Mouse (Mus musculus) neural tube, embryonic 15.5 days (tissue): ENCODE results near the gene Nmur1. TPM values are rescaled to one million over a fixed set of nuclear protein-coding genes. Genes with fewer than 3 reads are reported as not detected.

ENCODE experiments used
- ATAC-seq: fragments of 200-750 bp; cut with Nextera tagmentation; 2 replicates; pipeline ENCODE4 v1.8.0; 2017; ENCODE audit warnings: mild to moderate bottlenecking, moderate TSS enrichment, moderate library complexity; ENCODE audit not compliant: low FRiP score
- H3K27ac ChIP-seq: fragments of 300-500 bp; sonication (generic); replicated peaks from 2 replicates; pipeline ENCODE4 v1.5.1; 2015; ENCODE audit warnings: mild to moderate bottlenecking, inconsistent platforms
- H3K27me3 ChIP-seq: fragments of 300-500 bp; sonication (generic); replicated peaks from 2 replicates; pipeline ENCODE4 v1.6.1; 2015; ENCODE audit warnings: inconsistent platforms
- H3K36me3 ChIP-seq: fragments of 300-500 bp; sonication (generic); 2 replicates; pipeline ENCODE4 v1.6.1; 2015; ENCODE audit warnings: inconsistent platforms
- H3K4me1 ChIP-seq: fragments of 300-500 bp; sonication (generic); 2 replicates; pipeline ENCODE4 v1.6.1; 2015; ENCODE audit warnings: inconsistent platforms
- H3K4me2 ChIP-seq: fragments of 300-500 bp; sonication (generic); 2 replicates; pipeline ENCODE4 v1.6.1; 2015; ENCODE audit warnings: inconsistent platforms, mild to moderate bottlenecking, moderate library complexity
- H3K4me3 ChIP-seq: fragments of 300-500 bp; sonication (generic); replicated peaks from 2 replicates; pipeline ENCODE4 v1.5.1; 2015; ENCODE audit warnings: mild to moderate bottlenecking, inconsistent platforms
- H3K9ac ChIP-seq: fragments of 300-500 bp; sonication (generic); replicated peaks from 2 replicates; pipeline ENCODE4 v1.6.1; 2015; ENCODE audit warnings: mild to moderate bottlenecking, inconsistent platforms
- H3K9me3 ChIP-seq: fragments of 300-500 bp; sonication (generic); replicated peaks from 2 replicates; pipeline ENCODE4 v1.6.1; 2016; ENCODE audit warnings: inconsistent platforms
- WGBS: fragments of 180-500 bp; shearing (Covaris S2); methylation state at CpG from one replicate; pipeline ENCODE4 v1.1.7; 2015; ENCODE audit warnings: mixed read lengths; 5-methylcytosine and 5-hydroxymethylcytosine counted together
- polyA plus RNA-seq: library from polyadenylated mRNA; unstranded; fragments of >200 nt; fragmentation: Nextera tagmentation; extraction: Ambion mirVana; gene quantifications from 2 replicates; pipeline ENCODE4 v1.2.1, GENCODE M21; 2015

Gene Nmur1
- polyA plus RNA-seq, 1 experiment from 2014 or later, result 0.13 TPM

DNA sequence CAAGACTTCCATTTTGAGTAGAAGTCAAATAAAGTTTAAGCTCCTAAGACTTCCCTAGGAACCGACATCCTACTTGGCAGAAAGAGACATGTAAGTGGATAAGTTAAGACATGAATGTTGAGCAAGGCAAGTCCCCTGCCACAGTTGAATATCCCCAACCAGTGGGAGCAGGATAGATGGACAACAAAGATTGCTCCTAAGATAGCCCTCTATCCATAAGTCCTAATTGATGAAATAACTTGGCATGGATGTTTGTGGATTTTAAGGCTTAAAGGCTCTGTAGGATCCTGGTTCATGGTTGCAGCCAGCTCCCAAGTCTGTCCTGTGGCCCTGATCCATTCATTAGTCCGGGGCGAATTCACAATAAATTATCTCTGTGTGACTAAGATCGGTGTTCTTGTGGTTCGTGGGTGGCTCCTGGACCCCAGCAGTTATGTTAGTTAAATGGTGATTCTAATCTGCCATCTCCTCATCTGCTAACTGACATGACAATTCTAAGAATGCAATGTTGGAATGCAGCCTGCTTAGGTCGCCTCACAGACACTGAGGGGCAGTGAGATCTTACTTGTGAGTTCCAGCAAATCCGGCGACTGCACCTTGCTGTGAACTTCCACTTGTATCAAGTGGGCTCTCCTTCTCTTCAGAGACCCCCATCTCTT lies 25.8 kb downstream of the Nmur1 start:
- no peak for ATAC-seq
- H3K27me3 ChIP-seq, result no peaks in the 10 kb centered on the region
- no peak overlapping the region for H3K27ac ChIP-seq
- WGBS, result 83% methylated on average over 8 of the region's 8 CpGs
- no peaks in the 10 kb centered on the region for H3K36me3 ChIP-seq
- H3K4me1 ChIP-seq, result no peaks in the 10 kb centered on the region
- H3K9ac ChIP-seq, result no peak overlapping the region
- no peak overlapping the region for H3K4me3 ChIP-seq
- no peaks in the 10 kb centered on the region for H3K9me3 ChIP-seq
- H3K4me2 ChIP-seq, result no peak overlapping the region

DNA sequence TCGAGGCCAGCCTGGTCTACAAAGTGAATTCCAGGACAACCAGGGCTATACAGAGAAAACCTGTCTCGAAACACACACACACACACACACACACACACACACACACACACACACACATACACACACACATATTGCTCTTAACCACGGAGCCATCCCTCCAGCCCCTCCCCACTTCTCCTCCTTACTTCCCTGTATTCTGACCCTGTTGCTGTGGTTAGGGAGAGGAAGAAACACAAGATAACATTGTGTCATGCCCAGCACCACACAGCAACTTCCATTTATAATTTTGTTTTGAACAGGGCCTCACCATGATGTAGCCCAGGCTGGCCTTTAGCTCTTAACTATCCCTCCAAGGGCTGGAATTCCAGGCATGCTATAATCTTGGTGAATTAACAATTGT lies 26.7 kb downstream of the Nmur1 start:
- H3K36me3 ChIP-seq, result no peaks in the 10 kb centered on the region
- 87% methylated on average over 2 of the region's 3 CpGs for WGBS
- no peak for ATAC-seq
- H3K27ac ChIP-seq, result no peak overlapping the region
- H3K9me3 ChIP-seq, result no peaks in the 10 kb centered on the region
- H3K4me2 ChIP-seq, result no peak overlapping the region
- H3K9ac ChIP-seq, result no peak overlapping the region
- H3K4me3 ChIP-seq, result no peak overlapping the region
- no peaks in the 10 kb centered on the region for H3K4me1 ChIP-seq
- no peaks in the 10 kb centered on the region for H3K27me3 ChIP-seq

DNA sequence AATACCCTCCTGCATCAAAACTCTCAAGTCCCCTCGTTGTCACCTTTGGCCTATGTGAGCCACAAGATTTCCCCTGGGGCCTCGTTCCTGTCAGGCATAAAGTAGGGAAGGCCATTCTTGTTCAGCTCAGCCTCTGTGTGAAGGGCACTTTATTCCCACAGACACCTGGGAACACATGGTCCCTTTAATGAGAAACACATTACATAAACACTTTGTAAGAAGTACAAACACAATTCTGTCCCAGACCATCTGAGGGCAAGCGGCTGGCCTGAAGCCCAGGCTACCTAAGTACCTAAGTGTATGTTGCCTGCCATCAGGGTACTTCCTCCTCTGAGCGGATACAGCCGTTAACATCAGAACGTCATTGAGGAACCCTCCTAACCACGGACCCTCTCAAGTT lies 27.8 kb downstream of the Nmur1 start:
- Histone ChIP-seq H3K9me3 (no peaks in the 10 kb centered on the region), H3K4me1 (no peaks in the 10 kb centered on the region), H3K4me3 (no peak overlapping the region), H3K36me3 (no peaks in the 10 kb centered on the region), H3K27me3 (no peaks in the 10 kb centered on the region), H3K4me2 (no peak overlapping the region), H3K9ac (no peak overlapping the region), H3K27ac (no peak overlapping the region)
- no peak for ATAC-seq
- 74% methylated on average over 7 of the region's 7 CpGs for WGBS

DNA sequence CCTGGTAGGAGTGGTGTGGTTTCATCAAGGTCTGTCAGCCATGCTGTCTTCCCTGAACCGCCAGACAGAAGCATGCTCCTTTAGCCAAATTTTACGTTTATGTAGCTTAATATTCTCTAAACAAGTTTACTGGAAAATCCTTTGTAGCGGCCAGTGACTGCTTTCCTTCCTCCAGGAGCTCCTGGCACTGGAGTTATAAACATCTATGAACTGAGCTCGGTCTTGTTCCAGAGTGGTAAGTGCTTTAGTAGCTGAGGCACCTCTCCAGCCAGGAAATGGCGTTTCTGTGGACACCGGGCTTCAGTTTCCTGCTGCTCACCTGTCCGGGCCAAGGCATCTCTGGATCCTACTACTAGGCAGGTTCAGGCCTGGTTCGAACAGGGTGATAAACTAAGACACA lies 28.4 kb downstream of the Nmur1 start:
- WGBS, result 81% methylated on average over 8 of the region's 8 CpGs
- H3K4me2 ChIP-seq, result no peak overlapping the region
- no peak overlapping the region for H3K27ac ChIP-seq
- ATAC-seq, result no peak
- no peaks in the 10 kb centered on the region for H3K27me3 ChIP-seq
- H3K9ac ChIP-seq, result no peak overlapping the region
- H3K36me3 ChIP-seq, result no peaks in the 10 kb centered on the region
- no peak overlapping the region for H3K4me3 ChIP-seq
- no peaks in the 10 kb centered on the region for H3K4me1 ChIP-seq
- H3K9me3 ChIP-seq, result no peaks in the 10 kb centered on the region

DNA sequence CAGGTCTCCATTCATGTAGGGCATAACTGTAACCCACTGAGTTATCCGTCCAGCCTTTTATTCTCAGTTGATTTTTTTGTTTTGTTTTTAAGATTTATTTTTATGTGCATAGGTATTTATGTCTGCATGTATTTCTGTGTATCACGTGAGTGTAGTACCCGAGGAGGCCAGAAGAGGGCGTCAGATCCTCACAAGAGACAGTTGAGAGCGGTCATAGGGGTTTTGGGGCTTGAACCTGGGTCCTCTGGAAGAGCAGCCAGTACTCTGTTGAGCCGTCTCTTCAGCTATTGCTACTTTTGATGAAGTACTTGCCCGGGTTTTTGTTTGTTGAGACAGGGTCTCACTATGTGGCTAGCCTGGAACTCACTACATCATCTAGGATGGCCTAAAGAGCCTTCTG lies 30.1 kb downstream of the Nmur1 start:
- WGBS, result 74% methylated on average over 7 of the region's 7 CpGs
- no peak overlapping the region for H3K4me3 ChIP-seq
- no peak for ATAC-seq
- no peak overlapping the region for H3K4me2 ChIP-seq
- no peak overlapping the region for H3K9ac ChIP-seq
- H3K4me1 ChIP-seq, result no peaks in the 10 kb centered on the region
- no peaks in the 10 kb centered on the region for H3K36me3 ChIP-seq
- no peak overlapping the region for H3K27ac ChIP-seq
- no peaks in the 10 kb centered on the region for H3K9me3 ChIP-seq
- no peaks in the 10 kb centered on the region for H3K27me3 ChIP-seq

DNA sequence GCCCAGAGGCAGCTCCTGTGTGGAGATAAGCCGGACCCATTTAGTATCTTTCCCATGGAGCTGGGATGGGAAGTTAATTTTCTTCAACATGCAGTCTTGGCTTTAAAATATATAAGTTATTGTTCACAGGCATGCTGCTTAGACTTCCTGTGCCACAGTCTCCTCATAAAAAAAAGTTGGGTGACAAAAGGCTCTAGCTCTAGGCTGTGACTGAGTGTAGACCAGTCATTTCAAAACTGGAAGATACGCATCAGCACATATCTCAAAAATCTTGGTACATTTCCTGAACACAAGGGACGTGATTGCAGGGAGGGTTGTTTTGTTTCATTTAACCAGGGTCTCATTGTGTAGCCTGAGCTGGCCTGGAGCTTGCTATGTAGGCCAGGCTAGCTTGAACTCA lies 31.8 kb downstream of the Nmur1 start:
- no peak overlapping the region for H3K4me2 ChIP-seq
- no peaks in the 10 kb centered on the region for H3K9me3 ChIP-seq
- H3K27me3 ChIP-seq, result 0 out of 2 replicates have a peak, but pooled peaks cover 2% of the 10 kb centered on the region
- no peak overlapping the region for H3K9ac ChIP-seq
- no peaks in the 10 kb centered on the region for H3K36me3 ChIP-seq
- ATAC-seq, result no peak
- H3K27ac ChIP-seq, result no peak overlapping the region
- H3K4me1 ChIP-seq, result no peaks in the 10 kb centered on the region
- WGBS, result 91% methylated on average over 3 of the region's 3 CpGs
- no peak overlapping the region for H3K4me3 ChIP-seq

DNA sequence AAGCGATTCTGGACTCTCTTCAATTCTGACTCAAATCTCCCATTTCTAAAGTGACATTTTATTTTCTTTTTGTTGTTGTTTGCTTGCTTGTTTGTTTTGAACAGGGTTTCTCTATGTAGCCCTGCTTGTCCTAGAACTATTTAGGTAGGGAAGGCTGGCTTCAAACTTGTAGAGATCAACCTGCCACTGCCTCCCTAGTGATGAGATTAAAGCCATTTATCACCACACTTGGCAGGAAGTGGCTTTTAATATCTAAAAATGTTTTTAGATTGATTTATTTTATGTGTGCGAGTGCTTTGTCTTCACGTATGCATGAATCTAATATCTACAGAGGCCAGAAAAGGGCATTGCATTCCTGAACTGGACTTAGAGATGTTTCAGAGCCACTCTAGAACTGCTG lies 32.8 kb downstream of the Nmur1 start:
- Histone ChIP-seq H3K4me3 (no peak overlapping the region), H3K27me3 (0 out of 2 replicates have a peak, but pooled peaks cover 2% of the 10 kb centered on the region), H3K9ac (no peak overlapping the region), H3K4me2 (no peak overlapping the region), H3K27ac (no peak overlapping the region), H3K36me3 (no peaks in the 10 kb centered on the region), H3K4me1 (no peaks in the 10 kb centered on the region), H3K9me3 (no peaks in the 10 kb centered on the region)
- ATAC-seq, result no peak
- 88% methylated on average over 3 of the region's 3 CpGs for WGBS

DNA sequence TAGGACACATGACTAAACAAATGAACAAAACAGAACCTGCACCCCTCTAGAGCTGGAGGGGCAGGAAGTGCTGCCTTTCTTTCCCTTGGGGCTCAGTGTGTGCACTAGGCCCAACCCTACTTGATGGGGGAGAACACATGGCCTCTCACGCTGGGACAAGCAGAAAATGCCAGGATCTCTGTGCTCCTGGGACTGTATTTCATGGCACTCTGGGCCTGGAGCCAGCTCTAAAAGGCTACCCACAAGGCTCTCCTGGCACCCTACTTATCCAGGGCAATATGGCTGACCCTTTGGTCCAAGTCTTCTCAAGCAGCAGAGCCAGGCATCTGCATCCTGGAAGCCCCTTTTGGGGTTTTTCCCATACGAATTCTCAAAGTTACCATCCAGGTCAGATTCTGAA lies 34.6 kb downstream of the Nmur1 start:
- H3K4me2 ChIP-seq, result no peak overlapping the region
- ATAC-seq, result no peak
- H3K4me3 ChIP-seq, result no peak overlapping the region
- no peaks in the 10 kb centered on the region for H3K9me3 ChIP-seq
- H3K4me1 ChIP-seq, result no peaks in the 10 kb centered on the region
- H3K9ac ChIP-seq, result no peak overlapping the region
- no peaks in the 10 kb centered on the region for H3K36me3 ChIP-seq
- 0 out of 2 replicates have a peak, but pooled peaks cover 2% of the 10 kb centered on the region for H3K27me3 ChIP-seq
- WGBS, result 46% methylated on average over 2 of the region's 2 CpGs
- H3K27ac ChIP-seq, result no peak overlapping the region

DNA sequence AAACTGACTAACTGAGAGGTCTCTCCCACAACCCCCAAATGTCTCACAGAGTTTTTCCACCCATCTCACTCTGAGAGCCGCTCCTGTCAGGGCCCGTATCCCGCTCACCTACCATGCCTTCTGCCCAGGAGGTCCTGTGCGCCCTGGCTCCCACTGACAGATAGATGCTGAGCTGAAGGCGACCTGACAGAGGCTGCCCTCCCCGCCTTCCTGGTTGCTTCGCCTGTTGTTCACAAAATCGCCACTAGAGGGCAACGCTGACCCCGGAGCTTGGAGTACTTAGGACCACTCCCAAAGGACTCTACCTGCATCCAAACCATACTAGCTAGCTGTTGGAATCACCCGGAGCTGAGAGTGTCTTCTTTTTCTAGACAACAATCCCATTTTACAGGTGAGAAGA lies 36.8 kb downstream of the Nmur1 start:
- 0 out of 2 replicates have a peak, but pooled peaks have one; percentile 53 for ATAC-seq
- no peak overlapping the region for H3K9ac ChIP-seq

DNA sequence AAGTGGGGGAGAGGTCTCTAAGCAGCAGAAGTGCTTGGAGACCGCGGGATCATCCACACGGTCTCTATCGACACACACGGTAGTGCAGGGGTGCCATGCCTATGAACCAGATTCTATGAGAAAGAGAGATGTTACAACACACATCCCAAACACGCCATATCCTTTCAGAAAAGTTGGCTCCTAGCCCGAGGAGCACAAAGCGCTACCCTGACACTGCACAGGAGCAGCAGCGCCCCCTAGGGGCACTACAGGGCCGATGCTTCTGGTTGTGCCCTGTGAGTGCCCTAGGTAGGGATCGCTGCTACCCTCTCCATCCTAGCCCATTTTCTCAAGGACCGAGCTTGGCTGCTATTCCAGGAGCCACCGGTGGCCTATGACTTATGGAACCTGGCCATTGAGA lies 45.0 kb downstream of the Nmur1 start:
- no peak overlapping the region for H3K27ac ChIP-seq
- H3K27me3 ChIP-seq, result no peaks in the 10 kb centered on the region
- peaks cover 7% of the 10 kb centered on the region; the same call in 1 of the 2 replicates for H3K4me1 ChIP-seq
- no peaks in the 10 kb centered on the region for H3K9me3 ChIP-seq
- H3K36me3 ChIP-seq, result no peaks in the 10 kb centered on the region
- WGBS, result 27% methylated on average over 13 of the region's 13 CpGs
- H3K4me2 ChIP-seq, result no peak overlapping the region
- no peak overlapping the region for H3K9ac ChIP-seq
- ATAC-seq, result no peak
- H3K4me3 ChIP-seq, result no peak overlapping the region

More for the DNA sequence above, 36.8 kb downstream of the Nmur1 start:
- Histone ChIP-seq H3K4me1 (no peaks in the 10 kb centered on the region), H3K36me3 (no peaks in the 10 kb centered on the region), H3K4me3 (no peak overlapping the region), H3K27ac (no peak overlapping the region), H3K4me2 (no peak overlapping the region), H3K9me3 (no peaks in the 10 kb centered on the region), H3K27me3 (0 out of 2 replicates have a peak, but pooled peaks cover 2% of the 10 kb centered on the region)
- 4% methylated on average over 11 of the region's 11 CpGs for WGBS

DNA sequence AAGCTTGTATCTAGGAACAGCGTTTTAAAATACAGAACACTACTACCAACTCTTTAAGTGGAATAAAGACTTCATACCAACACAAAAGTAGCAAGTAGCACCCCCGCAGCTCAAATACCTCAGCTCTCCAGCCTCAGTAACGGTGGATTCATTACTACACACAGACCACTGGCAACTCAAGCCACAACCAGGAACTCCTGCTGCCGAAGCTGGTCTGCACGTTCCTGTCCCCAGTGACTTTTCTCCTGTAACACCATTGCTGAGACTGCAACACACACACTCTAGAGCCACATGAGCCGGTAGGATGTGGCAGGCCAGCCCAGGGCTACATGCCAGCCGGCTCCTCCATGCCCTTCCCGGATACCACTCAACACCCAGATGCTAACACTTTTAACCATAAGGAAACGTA lies 46.9 kb downstream of the Nmur1 start:
- Histone ChIP-seq H3K9me3 (no peaks in the 10 kb centered on the region), H3K36me3 (no peaks in the 10 kb centered on the region), H3K4me1 (peaks cover 7% of the 10 kb centered on the region; the same call in 1 of the 2 replicates), H3K27ac (no peak overlapping the region), H3K4me2 (no peak overlapping the region), H3K4me3 (no peak overlapping the region), H3K9ac (no peak overlapping the region), H3K27me3 (no peaks in the 10 kb centered on the region)
- WGBS, result 77% methylated on average over 9 of the region's 9 CpGs
- no peak for ATAC-seq

DNA sequence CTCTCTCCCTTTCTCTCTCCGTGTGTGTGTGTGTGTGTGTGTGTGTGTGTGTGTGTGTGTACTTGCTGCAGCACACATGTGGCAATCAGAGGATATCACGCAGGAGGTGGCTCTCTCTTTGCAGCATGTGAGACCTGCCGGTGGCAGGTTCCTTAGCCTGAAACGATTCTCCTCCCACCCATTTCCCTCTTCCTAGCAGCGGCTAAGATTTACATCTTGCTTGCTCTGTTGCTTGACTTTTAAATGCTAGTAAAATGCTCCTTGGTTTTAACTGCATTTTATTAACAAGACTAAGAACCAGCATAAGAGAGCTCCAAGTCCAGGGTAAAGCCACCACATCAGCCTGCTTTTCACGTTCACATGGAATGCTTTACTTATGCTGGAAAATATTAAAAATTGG lies 47.4 kb downstream of the Nmur1 start:
- no peak for ATAC-seq
- no peaks in the 10 kb centered on the region for H3K36me3 ChIP-seq
- H3K4me1 ChIP-seq, result peaks cover 7% of the 10 kb centered on the region; the same call in 1 of the 2 replicates
- no peak overlapping the region for H3K4me2 ChIP-seq
- H3K9me3 ChIP-seq, result no peaks in the 10 kb centered on the region
- no peak overlapping the region for H3K9ac ChIP-seq
- no peak overlapping the region for H3K4me3 ChIP-seq
- WGBS, result 61% methylated on average over 5 of the region's 6 CpGs
- no peaks in the 10 kb centered on the region for H3K27me3 ChIP-seq
- no peak overlapping the region; the same call in 1 of the 2 replicates for H3K27ac ChIP-seq
